Mouse (Mus musculus) right cerebral cortex, adult 2 months (tissue): Measurements from ENCODE around the gene Uggt1.

Experiments
- DNase-seq, 2 experiments: peaks; one replicate each; pipeline ENCODE4 v3.0.0; 2021 to 2022; ENCODE audit warnings: low spot score in 2 of 2

The Uggt1 gene

DNA sequence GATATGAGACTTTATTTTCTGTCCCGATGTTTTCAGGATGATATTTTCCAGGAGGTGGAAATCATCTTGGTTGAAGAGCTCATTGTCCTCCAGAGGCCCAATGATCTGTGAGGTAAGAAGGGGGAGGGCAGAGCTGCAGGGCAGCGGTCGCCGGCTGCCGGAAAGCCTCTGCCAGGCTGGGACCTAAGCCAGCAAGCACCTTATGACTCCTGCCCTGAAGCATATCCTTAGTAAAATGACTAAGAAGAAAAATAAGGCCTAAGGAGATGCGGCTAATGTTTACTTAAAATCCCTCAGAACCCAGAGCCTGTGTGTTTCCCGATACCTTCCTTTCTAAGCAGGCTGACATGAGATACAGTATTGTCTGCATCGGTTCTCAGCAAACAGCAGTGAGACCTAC lies 71.1 kb downstream of the Uggt1 start:
- DNase-seq = no peak

DNA sequence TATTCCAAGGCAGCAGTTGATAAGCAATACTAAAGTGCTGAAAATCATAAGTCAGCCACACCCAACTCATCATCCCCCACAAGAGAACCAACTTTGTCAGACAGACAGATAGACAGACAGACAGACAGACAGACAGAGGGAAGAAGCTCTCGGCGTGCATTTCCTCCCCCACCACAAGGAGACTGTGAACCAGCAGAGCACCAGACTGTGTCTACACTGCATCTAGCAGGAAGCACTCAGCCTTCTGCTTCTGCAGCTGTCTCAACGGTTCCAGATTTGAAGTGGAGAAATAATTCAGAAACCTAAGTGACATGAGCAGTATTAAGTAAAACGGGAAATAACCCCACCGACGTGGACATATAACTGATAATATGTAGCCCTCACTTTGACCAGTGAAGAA lies 71.6 kb downstream of the Uggt1 start:
- DNase-seq = no peak

DNA sequence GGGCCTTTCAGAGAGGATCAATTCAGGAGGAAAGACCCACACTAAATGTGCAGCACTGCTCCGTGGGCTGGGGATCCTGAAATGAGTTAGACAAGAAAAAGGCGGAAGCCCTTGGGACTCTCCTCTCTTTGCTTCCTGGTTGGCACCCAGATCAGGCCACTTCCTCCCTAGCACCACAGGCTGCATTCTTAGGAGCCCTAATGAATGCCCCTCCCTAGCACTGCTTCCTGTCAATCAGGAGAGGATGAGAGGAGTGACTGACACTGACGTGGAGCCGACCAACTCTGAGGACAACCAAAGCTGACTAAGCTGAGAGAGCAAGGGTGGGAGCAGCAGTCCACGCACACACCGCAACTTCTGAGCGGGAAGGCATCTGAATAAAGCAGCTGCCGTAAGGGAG lies 81.8 kb downstream of the Uggt1 start:
- no peak for DNase-seq

DNA sequence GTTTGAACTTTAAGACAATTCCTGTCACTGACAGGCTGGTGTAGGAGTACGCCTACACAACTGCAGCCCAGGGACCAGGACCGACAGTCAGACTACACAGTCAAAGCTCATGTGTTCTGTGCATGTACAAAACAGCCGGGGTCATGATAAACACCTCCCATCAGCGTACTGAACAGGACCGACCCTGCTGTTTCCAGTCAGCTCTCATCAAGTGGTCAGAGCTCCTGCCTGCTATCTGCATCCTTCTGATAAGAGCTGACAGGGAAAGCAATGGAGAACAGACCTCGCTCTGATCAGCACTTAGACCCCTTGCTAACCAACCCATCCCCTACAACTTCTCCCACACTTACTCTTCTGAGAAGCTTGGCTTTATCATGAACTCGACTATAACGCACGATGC lies 83.3 kb downstream of the Uggt1 start:
- DNase-seq = no peak

DNA sequence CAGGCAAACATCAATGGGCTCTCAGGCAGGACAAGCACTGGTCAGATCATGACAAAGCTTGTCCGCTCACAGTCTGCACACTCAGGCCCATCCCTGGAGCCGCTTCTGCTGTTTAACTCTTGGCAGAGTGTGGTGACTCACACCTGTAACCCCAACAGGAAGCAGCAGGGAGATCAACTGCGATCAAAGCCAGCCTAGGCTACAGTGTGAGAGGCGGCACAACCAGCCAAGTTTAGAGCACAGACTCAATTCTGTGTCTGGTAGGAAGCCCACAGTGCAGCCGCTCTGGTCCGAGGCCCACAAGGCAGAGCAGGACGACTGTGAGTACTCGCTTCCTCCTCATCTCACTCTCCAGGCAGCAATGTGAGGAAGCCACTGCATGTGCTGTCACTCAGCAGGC lies 84.3 kb downstream of the Uggt1 start:
- peak; percentile 16 to 18 for DNase-seq

DNA sequence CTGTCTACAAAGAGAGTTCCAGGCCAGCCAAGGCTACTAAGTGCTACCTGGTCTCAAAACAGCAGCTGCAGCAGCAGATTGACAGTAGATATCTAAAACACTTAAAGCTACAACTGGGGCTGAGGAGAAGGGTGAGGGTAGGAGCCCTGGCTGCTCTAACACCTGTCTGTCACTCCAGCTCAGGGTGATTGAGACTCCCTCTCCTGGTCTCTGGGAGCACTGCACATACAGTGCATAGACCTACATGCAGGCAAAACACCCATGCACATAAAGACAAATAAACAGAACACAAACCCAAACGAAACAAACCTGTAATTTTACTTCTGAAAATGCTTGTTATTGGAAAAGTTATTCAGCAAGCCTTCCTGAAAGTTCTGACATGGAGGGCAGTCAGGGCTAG lies 95.1 kb downstream of the Uggt1 start:
- peak; percentile 43 to 46 for DNase-seq

DNA sequence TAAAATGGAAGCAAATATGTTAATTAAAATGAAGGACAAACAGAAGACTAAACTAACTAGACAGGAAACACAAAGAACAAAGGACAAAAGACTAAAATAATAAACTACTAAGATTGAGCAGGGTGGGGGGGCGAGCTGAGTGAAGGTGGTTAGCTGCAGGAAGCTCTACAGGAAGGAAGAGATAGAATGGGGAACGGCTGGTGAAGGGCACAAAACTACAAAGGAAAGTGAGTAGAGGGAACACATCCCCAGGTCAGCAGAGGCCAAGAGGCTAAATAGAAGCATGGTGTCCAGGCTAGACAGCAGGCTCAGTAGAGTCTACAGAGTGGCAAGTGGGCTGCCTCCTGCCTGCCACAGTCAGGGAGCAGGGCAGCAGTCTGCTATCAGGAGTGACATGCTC lies 95.7 kb downstream of the Uggt1 start:
- no peak for DNase-seq

DNA sequence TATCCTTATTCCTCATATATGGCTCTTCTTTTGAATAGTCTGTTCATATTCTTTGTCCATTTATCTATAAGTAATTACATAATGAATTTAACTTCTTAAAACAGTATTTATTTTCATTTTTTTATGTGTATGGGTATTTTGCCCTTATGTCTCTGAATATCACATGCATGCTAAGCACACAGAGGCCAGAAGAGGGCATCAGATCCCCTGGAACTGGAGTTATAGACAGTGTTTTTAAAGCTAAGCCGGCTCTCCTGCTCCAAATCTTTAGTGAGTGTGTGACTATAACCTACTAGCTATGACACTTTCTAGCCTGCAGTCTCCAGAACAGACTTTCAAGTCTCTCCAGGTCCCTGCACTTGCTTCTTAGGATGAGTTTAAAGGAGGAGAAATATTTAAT lies 99.5 kb downstream of the Uggt1 start:
- DNase-seq = peak; percentile 70 to 73

DNA sequence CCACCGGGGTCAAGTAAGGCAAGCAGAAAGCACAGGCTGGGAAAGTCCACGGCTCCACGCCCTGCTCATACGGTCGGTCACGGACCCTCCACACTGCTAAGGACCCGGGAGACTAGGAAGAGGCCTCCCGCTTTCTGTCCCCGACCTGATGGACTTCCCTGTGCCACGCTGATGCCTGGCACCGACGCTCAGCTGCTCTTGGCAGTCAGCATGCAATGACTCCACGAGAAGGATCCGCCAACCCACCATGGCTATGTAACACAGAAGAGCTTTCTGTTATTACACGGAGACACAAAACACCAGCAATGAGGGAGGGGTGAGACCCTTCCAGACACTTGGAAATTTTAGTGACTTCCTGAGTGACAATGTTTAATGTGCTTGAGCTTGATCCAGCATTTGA lies 104.2 kb downstream of the Uggt1 start:
- no peak for DNase-seq

DNA sequence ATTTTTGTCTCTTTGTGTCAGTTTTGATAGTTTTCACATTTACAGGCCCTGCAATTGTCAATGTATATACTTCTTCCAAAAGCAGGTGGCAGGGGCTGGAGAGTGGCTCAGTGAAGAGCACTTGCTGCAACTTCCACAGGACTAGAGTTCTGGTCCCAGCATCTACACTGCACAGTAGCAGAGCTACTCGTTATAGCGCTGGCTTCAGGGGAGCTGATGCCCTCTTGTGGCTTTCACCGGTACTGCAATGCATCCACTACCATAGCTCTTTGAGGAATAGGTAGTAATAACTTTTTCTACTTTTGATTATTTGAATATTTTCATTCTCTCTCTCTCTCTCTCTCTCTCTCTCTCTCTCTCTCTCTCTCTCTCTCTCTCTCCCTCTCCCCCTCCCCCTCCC lies 109.9 kb downstream of the Uggt1 start:
- DNase-seq = peak; percentile 79 to 85

DNA sequence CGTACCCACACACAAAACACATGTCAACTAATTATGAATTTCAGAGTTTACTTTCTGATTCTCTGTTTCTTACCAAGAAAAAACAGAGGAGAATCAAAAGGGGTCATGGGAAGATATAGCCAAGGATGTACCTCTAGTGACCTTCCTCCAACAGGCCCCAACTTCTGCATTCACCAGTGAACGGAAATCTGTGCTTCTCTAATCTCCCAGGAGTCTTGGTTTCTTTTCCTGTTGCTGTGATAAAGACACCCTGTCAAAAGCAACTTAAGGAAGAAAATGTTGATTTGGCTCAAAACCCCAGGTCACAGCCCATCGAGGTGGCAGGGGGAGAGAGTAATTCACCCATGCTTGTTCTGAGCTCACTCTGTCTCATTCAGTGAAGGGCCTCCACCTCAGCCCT lies 110.9 kb downstream of the Uggt1 start:
- no peak for DNase-seq

DNA sequence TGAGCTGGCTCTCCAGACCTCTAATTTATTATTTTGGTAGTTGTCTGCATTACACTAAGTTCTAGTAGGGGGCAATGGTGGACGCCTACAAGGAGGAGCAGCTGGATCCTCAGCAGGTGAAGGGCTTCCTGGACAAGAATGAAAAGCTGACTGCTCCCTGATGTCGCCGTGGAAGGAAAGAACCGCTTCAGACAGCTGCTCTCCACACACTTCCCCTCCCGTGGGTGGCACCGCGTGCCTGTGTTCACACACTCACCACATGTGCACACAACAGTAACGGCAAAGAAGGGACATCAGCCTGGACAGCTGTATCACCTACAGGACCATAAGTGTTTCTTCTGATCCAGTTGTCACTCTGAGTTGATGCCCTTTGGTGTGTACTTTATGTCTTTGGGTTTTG lies 111.5 kb downstream of the Uggt1 start:
- DNase-seq = no peak

DNA sequence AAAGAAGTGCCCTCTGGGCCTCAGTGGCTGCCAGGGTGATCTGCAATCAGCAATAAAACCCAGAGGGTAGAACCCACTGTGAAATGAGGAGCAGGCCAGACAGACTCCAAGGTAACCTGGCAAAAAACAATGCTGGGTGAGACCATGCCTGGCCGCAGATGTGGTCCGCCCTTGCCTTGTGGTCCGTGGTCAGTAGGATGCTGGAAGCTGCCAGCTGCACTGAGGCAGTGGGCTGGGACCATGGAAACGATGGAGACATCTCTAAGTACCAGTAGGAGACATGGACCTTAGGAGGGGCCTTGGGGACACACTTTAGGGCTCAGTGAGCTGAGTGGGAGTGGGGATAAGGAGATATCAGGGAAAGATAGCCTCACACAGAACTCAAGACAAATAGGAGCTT lies 112.3 kb downstream of the Uggt1 start:
- DNase-seq = no peak

DNA sequence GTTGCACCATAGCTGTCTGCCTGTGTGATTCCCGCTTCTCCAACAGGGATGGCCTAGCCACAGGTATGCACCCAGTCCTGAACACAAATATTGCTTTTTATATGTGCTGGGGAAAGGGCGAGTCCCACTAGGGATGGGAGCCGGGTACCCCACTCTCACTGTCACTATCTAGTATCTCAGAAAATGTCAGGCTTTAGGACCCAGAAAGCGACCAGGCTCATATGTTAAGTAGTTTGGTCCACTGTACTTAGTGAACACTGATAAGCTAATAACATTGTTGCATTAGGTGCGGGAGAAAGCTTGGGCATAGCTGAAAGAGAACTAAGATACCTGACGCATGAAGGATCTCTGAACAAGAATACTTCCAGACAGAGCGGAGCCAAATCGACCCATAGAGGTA lies 112.8 kb downstream of the Uggt1 start:
- no peak for DNase-seq

DNA sequence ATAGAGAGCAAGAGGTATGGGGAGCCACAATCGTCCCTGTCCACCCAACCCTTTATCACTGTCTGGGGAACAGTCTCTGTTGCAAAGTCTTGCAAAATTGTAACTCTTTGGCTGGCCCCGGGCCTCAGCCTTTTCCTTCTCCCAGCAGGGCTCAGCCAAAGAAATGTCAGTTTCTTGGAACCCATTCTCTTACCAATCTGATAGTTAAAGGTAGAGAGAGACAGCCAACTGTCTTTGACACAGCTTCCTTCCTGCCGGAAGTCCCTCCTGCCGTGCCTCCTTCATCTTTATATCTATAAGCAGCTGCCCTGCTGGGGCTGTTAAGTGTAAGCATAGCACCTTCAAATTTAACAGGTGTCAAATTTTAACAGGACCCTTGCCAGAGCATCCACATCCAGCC lies 113.4 kb downstream of the Uggt1 start:
- no peak for DNase-seq

DNA sequence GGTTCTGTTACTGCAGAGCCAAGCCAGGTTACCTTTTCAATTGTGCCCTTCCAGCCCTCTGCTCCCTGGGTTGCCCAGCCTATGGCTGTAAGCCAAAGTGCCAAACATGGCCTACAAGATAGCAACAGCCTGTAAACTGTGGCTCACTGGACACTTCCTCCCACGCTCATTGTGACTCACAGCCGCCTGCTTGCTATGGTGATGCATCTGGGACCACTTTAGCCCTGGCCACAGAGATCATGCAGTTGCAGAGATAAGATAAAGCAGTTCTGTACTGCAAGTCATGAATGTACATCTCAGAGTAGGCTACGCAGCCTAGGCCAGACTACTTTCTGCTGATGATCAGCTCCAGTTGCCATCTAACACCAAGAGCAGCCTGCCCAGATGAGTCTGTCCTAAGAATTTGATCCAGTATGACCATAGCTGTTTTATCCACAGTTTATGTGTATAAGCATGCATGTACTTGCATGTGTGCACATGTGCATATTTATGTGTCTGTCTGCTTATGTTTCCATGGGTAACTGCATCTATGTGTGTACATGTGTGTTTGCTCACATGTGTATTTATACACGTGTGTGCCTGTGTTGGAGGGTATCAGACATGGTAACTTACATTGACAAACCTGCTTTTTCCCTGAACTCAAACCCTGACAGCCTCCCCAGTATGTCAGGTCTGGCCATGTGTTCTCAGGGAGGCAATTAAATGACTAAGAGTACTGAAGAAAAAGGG lies 114.0 kb downstream of the Uggt1 start:
- peak in 1 of 2 experiments; percentile 15 for DNase-seq

DNA sequence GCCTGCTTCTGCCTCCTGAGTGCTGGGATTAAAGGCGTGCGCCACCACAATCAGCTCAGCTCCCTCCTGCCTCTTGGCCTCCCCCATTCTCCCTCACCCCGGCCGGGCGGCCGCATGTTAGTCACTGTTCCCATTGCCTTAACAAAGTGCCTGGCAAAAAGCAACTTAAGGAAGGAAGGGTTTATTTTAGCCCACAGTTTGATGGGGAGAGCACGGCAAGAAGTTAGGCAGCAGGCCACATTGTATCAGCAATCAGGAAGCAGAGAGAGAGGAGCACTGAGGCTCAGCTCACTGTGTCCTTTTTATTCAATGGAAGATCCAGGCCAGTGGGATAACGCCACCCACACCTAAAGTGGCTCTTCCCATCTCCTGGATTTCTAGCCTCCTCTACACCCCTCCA lies 114.6 kb downstream of the Uggt1 start:
- DNase-seq = no peak

DNA sequence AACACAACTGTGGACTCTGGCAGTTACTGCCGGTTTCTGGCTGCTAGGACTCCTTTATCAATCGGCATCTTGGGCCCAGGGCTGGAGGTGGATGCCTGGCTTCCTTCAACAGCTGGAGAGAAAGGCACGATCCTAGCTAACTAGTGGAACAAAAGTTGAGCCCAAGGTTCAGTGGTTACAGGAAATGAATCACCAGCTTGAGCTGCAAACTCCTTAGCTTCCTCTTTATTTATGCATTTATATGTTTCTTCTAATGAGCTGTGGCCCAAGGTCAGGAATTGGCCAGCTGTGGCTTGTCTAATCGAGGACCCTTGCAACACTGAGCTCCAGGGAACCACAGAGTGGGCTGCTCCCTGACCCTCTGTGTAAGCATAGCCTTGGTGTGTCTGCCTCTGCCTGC lies 115.4 kb downstream of the Uggt1 start:
- DNase-seq = no peak

DNA sequence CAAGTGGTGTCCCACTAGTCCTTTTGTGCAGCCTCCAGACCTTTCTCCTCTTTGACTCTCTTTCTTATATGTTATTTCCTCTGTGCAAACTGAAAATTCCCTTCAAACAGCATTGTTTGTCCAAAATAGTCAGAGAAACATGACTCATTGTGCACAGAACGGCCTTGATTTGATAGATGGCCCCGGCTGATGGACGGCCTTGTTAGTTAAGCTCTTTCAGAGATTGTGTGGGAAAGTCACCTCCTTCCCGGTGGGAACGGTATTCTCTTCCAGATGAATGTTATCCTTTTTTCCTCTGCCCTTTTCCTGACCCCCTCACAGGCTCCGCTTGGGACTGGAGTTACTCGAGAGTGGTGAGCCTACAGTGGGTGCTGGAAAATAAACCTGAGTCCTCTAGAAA lies 119.4 kb downstream of the Uggt1 start:
- DNase-seq = no peak

DNA sequence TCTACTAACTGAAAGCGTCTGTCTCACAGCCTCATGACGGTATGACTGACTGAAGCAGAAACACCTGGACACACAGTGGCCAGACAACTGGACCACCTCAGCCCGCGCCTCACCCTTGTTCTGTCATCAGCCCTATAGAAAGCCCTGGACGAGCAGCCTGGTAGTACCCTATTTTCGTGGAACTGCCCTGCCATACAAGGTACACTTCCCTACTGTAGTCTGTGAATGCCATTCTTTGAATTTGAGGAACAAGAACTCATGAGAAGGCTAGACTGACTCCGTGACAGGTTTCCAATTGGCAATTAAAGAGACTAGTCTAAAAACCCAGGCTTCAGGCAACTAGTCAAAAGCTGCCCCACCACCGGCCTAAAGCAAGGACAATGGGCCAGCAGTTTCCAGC lies 123.3 kb downstream of the Uggt1 start:
- no peak for DNase-seq

DNA sequence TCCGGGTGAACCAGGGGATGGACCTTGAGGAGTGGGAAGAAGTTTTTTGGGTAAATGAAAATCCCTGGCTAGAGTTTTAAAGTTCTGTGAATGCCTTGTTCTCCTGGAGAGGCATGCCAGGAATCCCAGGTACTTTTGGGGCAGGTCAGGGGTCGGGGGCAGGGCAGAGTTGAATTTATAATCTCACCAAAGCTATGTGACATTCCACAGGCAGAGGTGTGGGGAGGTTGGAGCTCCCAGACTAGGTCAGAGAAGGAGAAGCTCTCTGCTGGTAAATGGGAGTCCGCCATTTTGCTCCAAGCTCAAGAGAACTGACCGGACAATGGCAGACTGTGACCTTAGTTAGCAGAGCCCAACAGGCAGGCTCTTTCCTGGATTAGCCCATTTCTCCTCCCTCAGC lies 125.1 kb downstream of the Uggt1 start:
- no peak for DNase-seq

DNA sequence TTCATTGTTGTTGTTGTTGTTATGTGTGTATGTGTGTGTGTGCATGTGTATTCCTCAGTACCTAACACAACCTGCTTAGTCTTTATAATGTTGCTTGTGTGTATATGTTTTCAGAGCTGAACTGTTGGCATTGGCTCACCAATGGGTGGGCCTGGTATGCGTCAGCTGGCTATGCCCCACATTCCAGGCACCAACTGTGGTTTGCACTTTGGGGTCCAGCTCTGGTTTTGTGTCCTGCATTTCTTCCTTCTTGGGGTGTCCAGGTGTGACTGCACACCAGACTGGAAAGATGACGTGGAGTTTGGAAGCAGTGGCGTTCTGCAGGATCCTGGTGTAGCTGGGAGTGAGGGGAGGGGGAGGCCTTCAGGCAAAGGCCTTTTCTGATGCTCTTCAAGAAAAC lies 125.6 kb downstream of the Uggt1 start:
- no peak for DNase-seq

DNA sequence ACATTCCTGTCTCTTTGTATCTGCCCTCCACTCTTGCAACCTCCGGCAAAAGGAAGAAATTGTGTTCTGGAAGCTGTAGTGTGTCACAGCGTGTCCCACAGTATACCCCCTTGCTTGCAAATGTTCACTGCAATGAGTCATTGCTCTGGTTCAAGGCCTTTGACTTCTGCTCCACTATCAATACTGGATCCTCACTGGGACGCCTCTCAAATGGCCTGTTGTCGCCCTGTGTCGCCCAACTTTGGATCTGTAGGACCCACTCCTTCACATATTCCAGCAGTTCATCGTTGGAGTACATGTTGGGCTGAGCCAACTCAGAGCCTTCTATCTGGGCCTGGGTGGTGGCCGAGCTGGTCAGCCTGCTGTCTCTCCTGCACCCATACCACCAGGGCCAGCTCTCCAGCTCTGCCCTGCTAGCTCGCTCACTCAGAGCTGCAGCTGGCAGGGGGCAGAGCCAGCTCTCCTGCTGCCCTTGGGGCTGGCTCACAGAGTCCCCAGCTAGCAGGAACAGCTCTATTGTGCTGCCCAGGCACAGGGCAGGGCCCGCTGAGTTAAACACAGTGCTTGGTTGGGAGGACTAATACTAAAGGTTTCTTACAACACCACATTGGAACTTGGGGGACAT lies 126.3 kb downstream of the Uggt1 start:
- no peak for DNase-seq

DNA sequence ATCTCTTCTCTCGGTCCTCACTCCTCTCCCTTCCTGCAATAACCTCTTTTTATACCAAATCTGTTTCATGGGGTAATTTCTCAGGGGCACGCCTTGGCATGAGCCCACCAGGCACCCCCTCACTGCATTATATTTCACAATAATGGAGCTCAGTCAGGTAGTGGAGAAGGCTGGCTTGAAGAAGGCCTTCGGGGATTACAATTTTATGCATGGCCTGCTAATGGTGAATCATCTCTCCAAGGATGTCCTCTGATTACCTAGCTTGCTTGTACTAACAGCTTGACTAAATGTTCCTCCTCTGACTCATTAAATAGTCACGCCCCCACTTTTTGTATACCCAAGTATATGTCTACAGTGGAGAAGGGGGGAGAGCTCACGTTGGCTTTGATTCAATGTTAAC lies 128.0 kb downstream of the Uggt1 start:
- DNase-seq = no peak
